Mouse (Mus musculus) olfactory bulb, adult 2 months (tissue): ENCODE results near the gene Chst15. TPM values are rescaled to one million over a fixed set of nuclear protein-coding genes. Genes with fewer than 3 reads are reported as not detected.

Experiments
- H3K27ac ChIP-seq: fragments of 200-500 bp; 2 replicates; pipeline ENCODE4 v1.5.1; 2012; ENCODE audit warnings: low read depth, low read length; ENCODE audit not compliant: insufficient read depth
- H3K4me1 ChIP-seq: fragments of 200-500 bp; 2 replicates; pipeline ENCODE4 v1.6.1; 2012; ENCODE audit warnings: low read length; ENCODE audit not compliant: control insufficient read depth, insufficient read depth
- H3K4me3 ChIP-seq: fragments of 200-500 bp; 2 replicates; pipeline ENCODE4 v1.5.1; 2012; ENCODE audit warnings: mild to moderate bottlenecking, low read depth, low read length, moderate library complexity; ENCODE audit not compliant: insufficient read depth
- CTCF ChIP-seq: fragments of 200-500 bp; IDR thresholded peaks from 2 replicates; pipeline ENCODE4 v1.5.1; 2012; ENCODE audit warnings: low read depth, mild to moderate bottlenecking, low read length, moderate library complexity; ENCODE audit not compliant: insufficient read depth
- POLR2A ChIP-seq: fragments of 200-500 bp; IDR thresholded peaks from 2 replicates; pipeline ENCODE4 v1.6.1; 2012; ENCODE audit warnings: mild to moderate bottlenecking, low read depth, low read length, moderate library complexity; ENCODE audit not compliant: insufficient read depth
- WGBS: fragments of 180-500 bp; shearing (Covaris S2); methylation state at CpG from one replicate; pipeline ENCODE4 v1.1.7; 2018; 5-methylcytosine and 5-hydroxymethylcytosine counted together
- polyA plus RNA-seq: library from polyadenylated mRNA; stranded (reverse); fragments of >200 nt; gene quantifications from 2 replicates; pipeline ENCODE4 v1.2.4, GENCODE M21; 2012; ENCODE audit warnings: low replicate concordance; ENCODE audit not compliant: missing spikeins, insufficient read depth, insufficient read length

Gene Chst15
- polyA plus RNA-seq, 1 experiment: not detected

GRCm38 (mm10) chr7:132296132-132296531, 20.9 kb downstream of the Chst15 start:
- 84% methylated on average over 3 of the region's 3 CpGs for WGBS
- no peak overlapping the region for H3K27ac ChIP-seq
- 0 out of 2 replicates have a peak, but pooled peaks cover 2% of the 10 kb centered on the region for H3K4me1 ChIP-seq
- TF ChIP-seq POLR2A: no peak
- no peak for TF ChIP-seq CTCF
- no peak overlapping the region for H3K4me3 ChIP-seq

GRCm38 (mm10) chr7:132287340-132287664, 29.7 kb downstream of the Chst15 start:
- TF ChIP-seq POLR2A: no peak
- no peak for TF ChIP-seq CTCF
- Histone ChIP-seq H3K27ac (no peak overlapping the region), H3K4me3 (no peak overlapping the region), H3K4me1 (peaks cover 21% of the 10 kb centered on the region)
- 96% methylated on average over 3 of the region's 3 CpGs for WGBS

- Histone ChIP-seq H3K27ac (no peak overlapping the region), H3K4me1 (peaks cover 21% of the 10 kb centered on the region), H3K4me3 (no peak overlapping the region)
- 69% methylated on average over 14 of the region's 14 CpGs for WGBS
- TF ChIP-seq POLR2A (no peak), CTCF (no peak)
These were observed 30.2 kb downstream of the Chst15 start for GRCm38 (mm10) chr7:132286630-132287339.

- Histone ChIP-seq H3K27ac (no peak overlapping the region), H3K4me1 (peaks cover 21% of the 10 kb centered on the region), H3K4me3 (no peak overlapping the region)
- WGBS: 36% methylated on average over 1 of the region's 1 CpGs
- no peak for TF ChIP-seq POLR2A
- no peak for TF ChIP-seq CTCF
These were observed 32.2 kb downstream of the Chst15 start for GRCm38 (mm10) chr7:132284795-132285194.

DNA sequence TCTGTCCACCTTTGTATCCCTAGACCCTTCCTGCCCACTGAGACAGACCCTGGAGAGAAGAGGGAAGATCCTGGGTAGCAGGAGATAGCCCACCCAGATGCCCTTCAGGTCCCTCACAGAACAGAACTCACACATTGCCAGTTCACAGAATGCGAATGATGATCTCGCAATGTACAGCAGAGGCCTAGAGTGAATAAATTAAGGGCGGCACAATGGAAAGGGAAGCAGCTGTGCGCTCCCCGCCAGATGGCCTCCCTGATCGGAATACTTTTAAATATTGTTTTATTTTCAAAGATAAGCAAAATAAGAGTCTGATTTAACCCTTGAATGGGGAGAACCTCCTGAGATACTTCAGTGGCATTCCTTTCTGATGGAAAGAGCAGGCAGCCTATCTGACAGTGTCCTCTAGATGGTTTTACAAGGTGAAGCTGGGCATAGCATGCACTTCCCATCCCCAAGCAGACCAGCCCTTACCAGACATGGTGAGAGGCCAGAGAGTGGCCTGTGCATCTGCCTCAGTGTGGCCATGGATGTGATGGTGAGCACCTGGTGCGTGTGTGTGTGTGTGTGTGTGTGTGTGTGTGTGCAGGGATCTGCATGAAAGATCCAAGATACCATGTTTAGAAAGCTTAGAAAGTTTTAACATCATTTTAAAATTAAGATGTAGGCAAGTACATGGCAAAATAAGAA, 32.8 kb downstream of the Chst15 start:
- Histone ChIP-seq H3K4me3 (no peak overlapping the region), H3K27ac (no peak overlapping the region), H3K4me1 (peaks cover 18% of the 10 kb centered on the region)
- TF ChIP-seq POLR2A (no peak), CTCF (no peak)
- WGBS: 75% methylated on average over 7 of the region's 7 CpGs

DNA sequence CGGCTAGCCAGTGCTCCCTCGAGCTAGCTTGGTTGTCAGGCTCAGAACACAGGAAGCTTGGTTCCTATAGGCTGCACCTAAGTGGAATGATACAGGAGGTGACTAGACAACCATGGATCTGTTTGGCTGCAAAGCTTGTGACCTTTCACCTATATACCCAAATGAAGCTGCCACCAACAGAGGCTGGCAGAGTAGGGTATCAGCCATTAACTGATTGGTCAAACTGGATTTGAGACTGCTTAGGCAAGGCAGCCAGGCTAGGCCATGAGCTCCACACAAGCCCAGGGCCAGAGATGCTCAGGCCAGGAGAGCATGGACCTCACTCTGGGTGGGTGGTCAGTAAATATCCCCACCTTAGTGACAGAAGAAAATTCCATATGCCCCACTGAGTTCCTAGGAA, 34.5 kb downstream of the Chst15 start:
- 99% methylated on average over 2 of the region's 2 CpGs for WGBS
- TF ChIP-seq CTCF: no peak
- no peak for TF ChIP-seq POLR2A
- Histone ChIP-seq H3K27ac (no peak overlapping the region), H3K4me1 (peaks cover 18% of the 10 kb centered on the region), H3K4me3 (no peak overlapping the region)

GRCm38 (mm10) chr7:132282161-132282560, 34.9 kb downstream of the Chst15 start:
- H3K4me3 ChIP-seq: no peak overlapping the region
- H3K27ac ChIP-seq: no peak overlapping the region
- TF ChIP-seq CTCF (no peak), POLR2A (no peak)
- 78% methylated on average over 3 of the region's 3 CpGs for WGBS
- H3K4me1 ChIP-seq: peaks cover 15% of the 10 kb centered on the region

GRCm38 (mm10) chr7:132281753-132282152, 35.3 kb downstream of the Chst15 start:
- Histone ChIP-seq H3K27ac (no peak overlapping the region), H3K4me1 (peaks cover 13% of the 10 kb centered on the region), H3K4me3 (no peak overlapping the region)
- TF ChIP-seq CTCF: no peak
- no peak for TF ChIP-seq POLR2A
- WGBS: 86% methylated on average over 4 of the region's 4 CpGs

GRCm38 (mm10) chr7:132278658-132279057, 38.4 kb downstream of the Chst15 start:
- H3K4me1 ChIP-seq: no peaks in the 10 kb centered on the region
- TF ChIP-seq CTCF: no peak
- no peak for TF ChIP-seq POLR2A
- H3K27ac ChIP-seq: no peak overlapping the region
- WGBS: 94% methylated on average over 3 of the region's 3 CpGs
- no peak overlapping the region for H3K4me3 ChIP-seq
